12 mouse cellular contexts compared by ENCODE assay signal in the genomic region with DNA sequence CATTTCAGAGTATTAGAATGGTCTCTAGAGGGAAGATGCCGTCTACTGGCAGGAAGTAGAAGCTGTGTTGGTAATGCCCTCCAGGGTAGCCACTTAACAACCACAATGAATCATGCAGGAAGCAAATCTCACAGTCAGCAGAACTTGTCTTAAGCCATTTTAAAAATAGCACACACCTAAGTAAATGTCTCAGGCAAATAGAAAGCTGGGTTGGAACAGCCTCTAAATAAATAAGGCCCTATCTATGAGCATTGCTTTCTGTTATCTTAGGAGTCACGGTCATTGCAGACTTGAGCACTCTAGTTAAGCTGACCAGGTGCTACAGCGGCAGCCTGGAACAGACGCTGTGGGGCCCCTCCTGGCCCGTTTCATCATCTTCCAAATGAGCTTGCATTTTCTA. TPM values are rescaled to one million over a fixed set of nuclear protein-coding genes. Genes with fewer than 3 reads are reported as not detected.
A peak's percentile ranks its signal among the peaks of the same experiment; 100 is the strongest.
DNase-seq lines count a peak whose midpoint lies in the region; ATAC-seq and TF ChIP-seq lines count a peak whose summit lies in the region.
"Had no signal": no experiment of that assay in that cellular context is flagged by ENCODE, and none has a peak within 500 bp of the region (broad histone marks: within the 10 kb centered on the region; RNA-seq: fewer than 3 reads in every experiment).

No protein-coding gene starts in this region.

- WGBS in embryonic facial prominence, embryonic 14.5 days: 46% methylated on average over 5 of the region's 5 CpGs
- WGBS in embryonic facial prominence, embryonic 10.5 days: 68% methylated on average over 5 of the region's 5 CpGs
- 17% methylated on average over 5 of the region's 5 CpGs for WGBS in thymus, adult 2 months
- 13% methylated on average over 5 of the region's 5 CpGs for WGBS in liver, embryonic 12.5 days (ENCODE audit: insufficient replicate concordance)
- WGBS in stomach, postnatal 0 days: 35% methylated on average over 5 of the region's 5 CpGs

- no peaks in the 10 kb centered on the region for H3K9me3 ChIP-seq in embryonic facial prominence, embryonic 14.5 days (ENCODE audit: control insufficient read depth, low read length)
- no peaks in the 10 kb centered on the region for H3K9me3 ChIP-seq in embryonic facial prominence, embryonic 10.5 days
- H3K9me3 ChIP-seq in liver, embryonic 12.5 days (replicated peaks): no peaks in the 10 kb centered on the region
- no peaks in the 10 kb centered on the region for H3K9me3 ChIP-seq in stomach, postnatal 0 days (ENCODE audit: control insufficient read depth, low read length)
- H3K9me3 ChIP-seq: embryonic facial prominence, embryonic 12.5 days had no signal

- H3K4me1 ChIP-seq in embryonic facial prominence, embryonic 14.5 days (ENCODE audit: control insufficient read depth, insufficient read depth, low read length): no peaks in the 10 kb centered on the region
- no peaks in the 10 kb centered on the region for H3K4me1 ChIP-seq in embryonic facial prominence, embryonic 10.5 days
- 0 out of 2 replicates have a peak, but pooled peaks cover 2% of the 10 kb centered on the region for H3K4me1 ChIP-seq in thymus, adult 2 months (replicated peaks; ENCODE audit: control insufficient read depth, insufficient read depth, low read length)
- peaks cover 61% of the 10 kb centered on the region for H3K4me1 ChIP-seq in liver, embryonic 12.5 days
- H3K4me1 ChIP-seq in stomach, postnatal 0 days (replicated peaks; ENCODE audit: control insufficient read depth, insufficient read depth): no peaks in the 10 kb centered on the region
- H3K4me1 ChIP-seq: embryonic facial prominence, embryonic 12.5 days had no signal

- H3K27me3 ChIP-seq in embryonic facial prominence, embryonic 14.5 days (replicated peaks; ENCODE audit: control insufficient read depth, insufficient read depth, low read length): no peaks in the 10 kb centered on the region
- no peaks in the 10 kb centered on the region for H3K27me3 ChIP-seq in embryonic facial prominence, embryonic 10.5 days (replicated peaks; ENCODE audit: low read depth, poor library complexity, severe bottlenecking)
- H3K27me3 ChIP-seq in thymus, adult 2 months (ENCODE audit: control insufficient read depth, insufficient read depth, low read length): no peaks in the 10 kb centered on the region
- no peaks in the 10 kb centered on the region for H3K27me3 ChIP-seq in liver, embryonic 12.5 days (replicated peaks)
- H3K27me3 ChIP-seq in stomach, postnatal 0 days (ENCODE audit: control insufficient read depth, insufficient read depth, low read length): no peaks in the 10 kb centered on the region
- H3K27me3 ChIP-seq: embryonic facial prominence, embryonic 12.5 days had no signal

- TF ChIP-seq EP300 in stomach, postnatal 0 days (optimal IDR thresholded peaks at IDR 0.05): no peak

- H3K4me2 ChIP-seq in embryonic facial prominence, embryonic 14.5 days (ENCODE audit: low read depth, low read length): no peak overlapping the region
- H3K4me2 ChIP-seq in liver, embryonic 12.5 days: peak overlapping the region; percentile 44
- H3K4me2 ChIP-seq in stomach, postnatal 0 days (replicated peaks; ENCODE audit: low read depth): no peak overlapping the region
- H3K4me2 ChIP-seq: embryonic facial prominence, embryonic 12.5 days; lung, embryonic 14.5 days had no signal

- H3K4me3 ChIP-seq in embryonic facial prominence, embryonic 14.5 days (ENCODE audit: low read depth, low read length): no peak overlapping the region
- H3K4me3 ChIP-seq in embryonic facial prominence, embryonic 10.5 days: no peak overlapping the region
- H3K4me3 ChIP-seq in thymus, adult 2 months (ENCODE audit: control insufficient read depth, insufficient read depth, low read length): no peak overlapping the region
- no peak overlapping the region for H3K4me3 ChIP-seq in liver, embryonic 12.5 days
- H3K4me3 ChIP-seq in stomach, postnatal 0 days (ENCODE audit: low read depth, low read length): no peak overlapping the region
- H3K4me3 ChIP-seq: embryonic facial prominence, embryonic 12.5 days had no signal

- no peak for TF ChIP-seq POLR2A in thymus, adult 2 months (IDR thresholded peaks at IDR 0.05; ENCODE audit: control insufficient read depth, extremely low read depth, insufficient read depth, low read length, poor library complexity)

- H3K27ac ChIP-seq in embryonic facial prominence, embryonic 14.5 days (replicated peaks; ENCODE audit: low read depth, low read length): no peak overlapping the region
- no peak overlapping the region for H3K27ac ChIP-seq in embryonic facial prominence, embryonic 10.5 days (replicated peaks)
- H3K27ac ChIP-seq in thymus, adult 2 months (ENCODE audit: control insufficient read depth, insufficient read depth, low read length): 0 out of 2 replicates have a peak overlapping the region, but pooled peaks have one; percentile 29
- peak overlapping the region; percentile 75 for H3K27ac ChIP-seq in liver, embryonic 12.5 days
- no peak overlapping the region for H3K27ac ChIP-seq in stomach, postnatal 0 days (replicated peaks)
- H3K27ac ChIP-seq: embryonic facial prominence, embryonic 12.5 days had no signal

- H3K36me3 ChIP-seq in embryonic facial prominence, embryonic 14.5 days (ENCODE audit: control insufficient read depth, insufficient read depth, low read length): no peaks in the 10 kb centered on the region
- H3K36me3 ChIP-seq in embryonic facial prominence, embryonic 10.5 days (replicated peaks): no peaks in the 10 kb centered on the region
- H3K36me3 ChIP-seq in thymus, adult 2 months (ENCODE audit: control insufficient read depth, insufficient read depth, low read length): no peaks in the 10 kb centered on the region
- H3K36me3 ChIP-seq in liver, embryonic 12.5 days: no peaks in the 10 kb centered on the region
- H3K36me3 ChIP-seq in stomach, postnatal 0 days (ENCODE audit: control insufficient read depth, insufficient read depth, low read length): no peaks in the 10 kb centered on the region
- H3K36me3 ChIP-seq: embryonic facial prominence, embryonic 12.5 days had no signal

- H3K9ac ChIP-seq in embryonic facial prominence, embryonic 14.5 days (ENCODE audit: low read depth, low read length): no peak overlapping the region
- H3K9ac ChIP-seq in liver, embryonic 12.5 days: no peak overlapping the region
- H3K9ac ChIP-seq in stomach, postnatal 0 days (ENCODE audit: low read length): no peak overlapping the region
- H3K9ac ChIP-seq: embryonic facial prominence, embryonic 12.5 days; lung, embryonic 14.5 days had no signal

- DNase-seq in embryonic facial prominence, embryonic 14.5 days (ENCODE audit: low spot score): peak; percentile 58
- no peak for DNase-seq in embryonic facial prominence, embryonic 10.5 days (ENCODE audit: low spot score)
- DNase-seq in thymus, adult 2 months: no peak
- DNase-seq in thymus, adult 18-20 months: no peak
- peak; percentile 20 for DNase-seq in stomach, postnatal 0 days (ENCODE audit: low spot score)
- no peak for DNase-seq in embryo, embryonic 10 days (ENCODE audit: low spot score)
- no peak for DNase-seq in left cerebral cortex, adult 11 months (ENCODE audit: low spot score)
- DNase-seq: kidney, adult 8-10 months; lung, embryonic 14.5 days; thymus, postnatal 25 days had no signal

- ATAC-seq in embryonic facial prominence, embryonic 14.5 days (ENCODE audit: low read depth): no peak
- peak; percentile 77 for ATAC-seq in liver, embryonic 12.5 days
- peak; percentile 86 for ATAC-seq in stomach, postnatal 0 days (ENCODE audit: low FRiP score, low TSS enrichment)

- TF ChIP-seq CTCF in thymus, adult 2 months (IDR thresholded peaks at IDR 0.05; ENCODE audit: borderline replicate concordance, control insufficient read depth, extremely low read depth, insufficient read depth, low read length, poor library complexity): no peak
- peak; percentile 39; the same call in 1 of the 2 replicates for TF ChIP-seq CTCF in stomach, postnatal 0 days (IDR thresholded peaks at IDR 0.05; ENCODE audit: low read depth)

RNA-seq across cellular contexts. Expression of a gene that starts 5.7 kb away (rescaled TPM):
- 273 and 294 TPM in 2 replicates for polyA plus RNA-seq in embryonic facial prominence, embryonic 14.5 days (2014; fragmentation: Nextera tagmentation; extraction: Ambion mirVana)
- 127 and 136 TPM in 2 replicates for polyA plus RNA-seq in embryonic facial prominence, embryonic 10.5 days (2016; fragmentation: Nextera tagmentation; extraction: Ambion mirVana)
- 21.7 and 23.4 TPM in 2 replicates for polyA plus RNA-seq in thymus, adult 2 months (2012; rRNA removed)
- 59.9 and 61.6 TPM in 2 replicates for polyA plus RNA-seq in liver, embryonic 12.5 days (2016; fragmentation: Nextera tagmentation; extraction: Ambion mirVana)
- polyA plus RNA-seq in stomach, postnatal 0 days (2015; fragmentation: Nextera tagmentation; extraction: Ambion mirVana): 97.9 and 98.3 TPM in 2 replicates

RNA-seq across cellular contexts. Expression of a gene that starts 42.3 kb away (rescaled TPM):
- 6.9 and 7.0 TPM in 2 replicates for polyA plus RNA-seq in embryonic facial prominence, embryonic 14.5 days (2014; fragmentation: Nextera tagmentation; extraction: Ambion mirVana)
- polyA plus RNA-seq in embryonic facial prominence, embryonic 10.5 days (2016; fragmentation: Nextera tagmentation; extraction: Ambion mirVana): 11.5 and 12.4 TPM in 2 replicates
- 4.7 and 4.8 TPM in 2 replicates for polyA plus RNA-seq in thymus, adult 2 months (2012; rRNA removed)
- 7.0 and 7.2 TPM in 2 replicates for polyA plus RNA-seq in liver, embryonic 12.5 days (2016; fragmentation: Nextera tagmentation; extraction: Ambion mirVana)
- polyA plus RNA-seq in stomach, postnatal 0 days (2015; fragmentation: Nextera tagmentation; extraction: Ambion mirVana): 0.94 and 1.2 TPM in 2 replicates

RNA-seq across cellular contexts. Expression of a gene that starts 56.8 kb away (rescaled TPM):
- polyA plus RNA-seq in embryonic facial prominence, embryonic 14.5 days (2014; fragmentation: Nextera tagmentation; extraction: Ambion mirVana): 1.3 and 2.1 TPM in 2 replicates
- polyA plus RNA-seq in embryonic facial prominence, embryonic 10.5 days (2016; fragmentation: Nextera tagmentation; extraction: Ambion mirVana): 1.2 and 2.0 TPM in 2 replicates
- 0.57 and 0.66 TPM in 2 replicates for polyA plus RNA-seq in thymus, adult 2 months (2012; rRNA removed)
- 0.82 and 0.96 TPM in 2 replicates for polyA plus RNA-seq in liver, embryonic 12.5 days (2016; fragmentation: Nextera tagmentation; extraction: Ambion mirVana)
- 1.0 and 1.1 TPM in 2 replicates for polyA plus RNA-seq in stomach, postnatal 0 days (2015; fragmentation: Nextera tagmentation; extraction: Ambion mirVana)

Comparison
In these comparisons a context has a peak if more than half of its experiments do, and no peak if none do; other contexts are left out.
1. DNase-seq: peak in embryonic facial prominence, embryonic 14.5 days (single experiment) and stomach, postnatal 0 days (single experiment); none in embryonic facial prominence, embryonic 10.5 days (single experiment), thymus, adult 2 months (single experiment), thymus, adult 18-20 months (0 of 2), embryo, embryonic 10 days (single experiment) and left cerebral cortex, adult 11 months (single experiment).
2. H3K27ac ChIP-seq: peak in thymus, adult 2 months (single experiment) and liver, embryonic 12.5 days (single experiment); none in embryonic facial prominence, embryonic 14.5 days (single experiment), embryonic facial prominence, embryonic 10.5 days (single experiment) and stomach, postnatal 0 days (single experiment).